Mouse (Mus musculus) cortical plate, adult 2 months (tissue): Measurements from ENCODE around the gene Tmtc1.

Source experiments
- CTCF ChIP-seq: fragments of 200-500 bp; IDR thresholded peaks from 2 replicates; pipeline ENCODE4 v1.5.1; 2011; ENCODE audit warnings: mild to moderate bottlenecking, control low read depth, low read length; ENCODE audit not compliant: insufficient read depth; ENCODE audit errors: extremely low read depth
- POLR2A ChIP-seq: fragments of 200-500 bp; IDR thresholded peaks from 2 replicates; pipeline ENCODE4 v1.6.1; 2011; ENCODE audit warnings: mild to moderate bottlenecking, low read length, control low read depth; ENCODE audit not compliant: insufficient read depth; ENCODE audit errors: extremely low read depth

GRCm38 (mm10) chr6:148218235-148219076 is 225.7 kb downstream of the Tmtc1 start:
- TF ChIP-seq POLR2A (no peak), CTCF (no peak)
